Mouse (Mus musculus) cerebellum, adult 2 months (tissue): ENCODE data around the gene Zbtb16. TPM values are rescaled to one million over a fixed set of nuclear protein-coding genes. Genes with fewer than 3 reads are reported as not detected.

Experiments
- DNase-seq, 2 experiments: peaks; one replicate each; pipeline ENCODE4 v3.0.0; 2021
- H3K27ac ChIP-seq: fragments of 200-500 bp; 2 replicates; pipeline ENCODE4 v1.5.1; 2012; ENCODE audit warnings: low read length, control low read depth, inconsistent platforms; ENCODE audit not compliant: insufficient read depth
- H3K27me3 ChIP-seq: fragments of 200-500 bp; 2 replicates; pipeline ENCODE4 v1.6.1; 2012; ENCODE audit warnings: inconsistent platforms, mild to moderate bottlenecking, low read length, moderate library complexity; ENCODE audit not compliant: control insufficient read depth, insufficient read depth
- H3K4me1 ChIP-seq: fragments of 200-500 bp; 2 replicates; pipeline ENCODE4 v1.6.1; 2011; ENCODE audit warnings: low read length; ENCODE audit not compliant: control insufficient read depth, insufficient read depth
- H3K4me3 ChIP-seq: fragments of 200-500 bp; replicated peaks from 2 replicates; pipeline ENCODE3; 2011; ENCODE audit warnings: mild to moderate bottlenecking, low read depth, low read length, control low read depth; ENCODE audit not compliant: insufficient read depth
- CTCF ChIP-seq: fragments of 200-500 bp; IDR thresholded peaks from 2 replicates; pipeline ENCODE4 v1.5.1; 2011; ENCODE audit warnings: low read depth, mild to moderate bottlenecking, control low read depth, low read length, moderate library complexity, borderline replicate concordance; ENCODE audit not compliant: insufficient read depth
- POLR2A ChIP-seq: fragments of 200-500 bp; IDR thresholded peaks from 2 replicates; pipeline ENCODE4 v1.6.1; 2011; ENCODE audit warnings: low read length, control low read depth, borderline replicate concordance; ENCODE audit not compliant: insufficient read depth
- WGBS: fragments of 180-500 bp; shearing (Covaris S2); methylation state at CpG from one replicate; pipeline ENCODE4 v1.1.7; 2018; 5-methylcytosine and 5-hydroxymethylcytosine counted together
- polyA plus RNA-seq: library from polyadenylated mRNA; depleted of rRNA; stranded (reverse); fragments of >200 nt; gene quantifications from 2 replicates; pipeline ENCODE4 v1.2.3, GENCODE M21; 2012

The Zbtb16 gene
- polyA plus RNA-seq, 1 experiment: 5.0 TPM

GRCm38 (mm10) chr9:48767666-48768432 lies 68.2 kb downstream of the Zbtb16 start:
- Histone ChIP-seq H3K4me1 (no peaks in the 10 kb centered on the region), H3K27me3 (no peaks in the 10 kb centered on the region), H3K4me3 (no peak overlapping the region), H3K27ac (no peak overlapping the region)
- no peak for TF ChIP-seq CTCF
- TF ChIP-seq POLR2A: no peak
- DNase-seq: no peak
- 89% methylated on average over 20 of the region's 20 CpGs for WGBS

- no peak overlapping the region for H3K27ac ChIP-seq
- TF ChIP-seq POLR2A (no peak), CTCF (no peak)
These were observed 70.1 kb downstream of the Zbtb16 start for GRCm38 (mm10) chr9:48765927-48766326.

DNA sequence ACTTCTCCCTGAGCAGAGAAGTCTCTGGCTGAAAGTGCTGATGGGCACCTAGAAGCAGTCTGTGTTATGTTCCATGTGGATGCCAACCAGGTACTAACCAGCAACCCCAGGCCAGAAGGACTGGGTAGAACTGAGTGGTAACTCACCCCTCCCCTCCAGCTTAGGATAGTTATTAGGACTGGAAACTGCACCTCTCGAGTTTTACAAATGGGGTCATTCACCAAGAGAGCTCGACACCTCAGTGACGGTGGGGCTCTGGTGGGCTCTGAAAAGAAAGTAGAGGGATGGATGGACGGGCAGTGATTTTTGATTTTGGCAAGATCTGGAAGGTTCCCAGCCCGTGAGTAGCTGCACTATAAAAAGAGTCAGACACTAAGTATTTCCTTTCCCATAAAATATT lies 71.7 kb downstream of the Zbtb16 start:
- TF ChIP-seq POLR2A: no peak
- no peak for TF ChIP-seq CTCF
- WGBS: 96% methylated on average over 5 of the region's 5 CpGs
- Histone ChIP-seq H3K27me3 (no peaks in the 10 kb centered on the region), H3K27ac (no peak overlapping the region), H3K4me1 (peaks cover 8% of the 10 kb centered on the region), H3K4me3 (no peak overlapping the region)
- no peak for DNase-seq

More at GRCm38 (mm10) chr9:48765927-48766326, 70.1 kb downstream of the Zbtb16 start:
- Histone ChIP-seq H3K4me3 (no peak overlapping the region), H3K4me1 (no peaks in the 10 kb centered on the region), H3K27me3 (no peaks in the 10 kb centered on the region)
- DNase-seq: no peak

- H3K4me3 ChIP-seq: no peak overlapping the region
- no peak for DNase-seq
- H3K27ac ChIP-seq: no peak overlapping the region
- WGBS: 91% methylated on average over 14 of the region's 14 CpGs
- H3K27me3 ChIP-seq: no peaks in the 10 kb centered on the region
- peaks cover 8% of the 10 kb centered on the region for H3K4me1 ChIP-seq
- TF ChIP-seq CTCF: no peak
- TF ChIP-seq POLR2A: no peak
These were observed 74.0 kb downstream of the Zbtb16 start for GRCm38 (mm10) chr9:48761732-48762637.

DNA sequence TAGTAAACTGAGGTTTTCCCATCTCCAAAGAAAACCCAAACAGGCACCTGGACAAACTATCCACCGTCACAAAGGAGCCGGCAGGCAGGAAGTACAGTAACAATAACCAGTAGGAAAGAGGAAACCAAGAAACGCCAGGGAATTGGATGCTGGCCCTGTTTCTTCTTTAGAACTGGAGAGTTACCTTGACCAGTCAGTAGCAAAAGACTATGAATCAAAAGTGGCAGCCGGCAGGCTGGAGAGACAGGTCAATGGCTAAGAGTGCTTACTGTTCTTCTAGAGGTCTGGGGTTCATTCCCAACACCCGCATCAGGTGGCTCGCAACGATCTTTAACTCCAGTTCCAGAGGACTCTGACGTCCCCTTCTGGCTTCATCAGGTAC lies 74.9 kb downstream of the Zbtb16 start:
- H3K27ac ChIP-seq: no peak overlapping the region
- TF ChIP-seq CTCF (no peak), POLR2A (no peak)
- WGBS: 77% methylated on average over 8 of the region's 8 CpGs

GRCm38 (mm10) chr9:48760449-48761174 lies 75.4 kb downstream of the Zbtb16 start:
- Histone ChIP-seq H3K27me3 (no peaks in the 10 kb centered on the region), H3K4me1 (peaks cover 8% of the 10 kb centered on the region), H3K4me3 (no peak overlapping the region), H3K27ac (no peak overlapping the region)
- peak; percentile 41 to 51 for DNase-seq
- WGBS: 25% methylated on average over 13 of the region's 13 CpGs
- no peak for TF ChIP-seq POLR2A
- TF ChIP-seq CTCF: no peak

More for the DNA sequence above, 74.9 kb downstream of the Zbtb16 start:
- H3K4me3 ChIP-seq: no peak overlapping the region
- DNase-seq: no peak
- no peaks in the 10 kb centered on the region for H3K27me3 ChIP-seq
- peaks cover 8% of the 10 kb centered on the region for H3K4me1 ChIP-seq

- Histone ChIP-seq H3K27me3 (no peaks in the 10 kb centered on the region), H3K27ac (no peak overlapping the region), H3K4me3 (no peak overlapping the region), H3K4me1 (peaks cover 8% of the 10 kb centered on the region)
- TF ChIP-seq CTCF: no peak
- no peak for TF ChIP-seq POLR2A
- no peak for DNase-seq
- WGBS: 93% methylated on average over 4 of the region's 4 CpGs
These were observed 76.9 kb downstream of the Zbtb16 start for GRCm38 (mm10) chr9:48759098-48759497.
